Mouse (Mus musculus) heart, adult 2 months (tissue): ENCODE results near the gene Map3k12. TPM values are rescaled to one million over a fixed set of nuclear protein-coding genes. Genes with fewer than 3 reads are reported as not detected.

Experiments used
- DNase-seq, 2 experiments: peaks; one replicate each; pipeline ENCODE4 v3.0.0; 2021
- H3K27ac ChIP-seq: fragments of 200-600 bp; 2 replicates; pipeline ENCODE4 v1.8.1; 2022
- H3K27me3 ChIP-seq: fragments of 200-500 bp; 2 replicates; pipeline ENCODE4 v1.6.1; 2012; ENCODE audit warnings: mild to moderate bottlenecking, low read length, inconsistent platforms, mixed read lengths; ENCODE audit not compliant: control insufficient read depth, insufficient read depth
- H3K36me3 ChIP-seq: fragments of 200-500 bp; 2 replicates; pipeline ENCODE4 v1.6.1; 2012; ENCODE audit warnings: low read length, inconsistent platforms; ENCODE audit not compliant: control insufficient read depth, insufficient read depth
- H3K4me1 ChIP-seq: fragments of 200-500 bp; 2 replicates; pipeline ENCODE4 v1.6.1; 2011; ENCODE audit warnings: low read length; ENCODE audit not compliant: control insufficient read depth, insufficient read depth
- H3K4me3 ChIP-seq: fragments of 200-600 bp; 2 replicates; pipeline ENCODE4 v1.8.1; 2022
- H3K79me2 ChIP-seq: fragments of 200-500 bp; replicated peaks from 2 replicates; pipeline ENCODE4 v1.6.1; 2012; ENCODE audit warnings: mild to moderate bottlenecking, inconsistent platforms, low read length, moderate library complexity, mixed read lengths; ENCODE audit not compliant: control insufficient read depth, insufficient read depth
- H3K9ac ChIP-seq: fragments of 200-500 bp; 2 replicates; pipeline ENCODE4 v1.6.1; 2012; ENCODE audit warnings: low read depth, mild to moderate bottlenecking, control low read depth, inconsistent platforms, low read length, mixed read lengths
- CTCF ChIP-seq: fragments of 200-600 bp; IDR thresholded peaks from 2 replicates; pipeline ENCODE4 v1.8.1; 2022; ENCODE audit warnings: antibody characterized with exemption, mild to moderate bottlenecking, moderate library complexity
- EP300 ChIP-seq: fragments of 200-500 bp; IDR thresholded peaks from 2 replicates; pipeline ENCODE4 v1.6.1; 2011; ENCODE audit warnings: low read depth, low read length, control low read depth; ENCODE audit not compliant: insufficient read depth
- POLR2A ChIP-seq: fragments of 200-500 bp; IDR thresholded peaks from 2 replicates; pipeline ENCODE4 v1.6.1; 2011; ENCODE audit warnings: mild to moderate bottlenecking, low read depth, low read length, control low read depth; ENCODE audit not compliant: insufficient read depth
- WGBS: fragments of 180-500 bp; shearing (Covaris S2); methylation state at CpG from one replicate; pipeline ENCODE4 v1.1.7; 2018; 5-methylcytosine and 5-hydroxymethylcytosine counted together
- intact Hi-C: fragments of 180-260 bp; cut with DNase I; formaldehyde crosslinking; loops from one replicate; pipeline ENCODE4 v1.15.1; 2025
- polyA plus RNA-seq: library from polyadenylated mRNA; depleted of rRNA; stranded (reverse); fragments of >200 nt; gene quantifications from 2 replicates; pipeline ENCODE4 v1.2.3, GENCODE M21; 2012
- total RNA-seq, 2 experiments: library from RNA; stranded (reverse); gene quantifications; 2 replicates each; pipeline ENCODE4 v1.2.3; 2021

Gene Map3k12
- total and polyA plus RNA-seq, 3 experiments = 2.1 to 4.1 (median 2.4) TPM

DNA sequence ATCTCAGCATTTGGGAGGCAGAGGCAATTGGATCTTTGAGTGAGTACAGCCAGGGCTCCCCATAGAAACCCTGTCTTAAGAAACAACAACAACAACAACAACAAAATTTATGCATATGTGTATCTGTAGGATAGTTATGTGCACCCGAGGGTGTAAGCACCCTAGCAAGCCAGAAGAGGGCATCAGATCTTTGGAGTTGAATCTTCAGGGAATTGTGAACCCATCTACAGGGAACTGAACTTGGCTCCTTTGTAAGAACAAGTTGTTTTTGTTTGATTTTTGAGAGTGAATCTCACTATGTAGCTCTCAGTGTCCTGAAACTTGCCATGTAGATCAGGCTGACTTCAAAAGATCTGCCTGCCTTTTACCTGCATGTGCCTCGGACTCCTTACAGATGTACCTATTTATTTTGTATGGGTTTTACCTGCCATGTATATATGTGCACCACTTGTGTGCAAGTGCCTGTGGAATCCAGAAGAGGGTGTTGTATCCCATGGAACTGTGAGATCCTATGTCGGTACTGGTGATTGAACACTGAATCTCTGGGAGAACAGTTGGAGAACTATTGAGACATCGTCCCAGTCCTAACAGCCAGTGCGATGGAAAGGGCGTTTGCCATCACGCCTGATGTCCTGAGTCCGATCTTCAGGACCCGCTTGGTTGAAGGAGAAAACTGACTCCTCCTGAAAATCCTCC lies 48.0 kb downstream of the Map3k12 start:
- intact Hi-C loops = no loop called here

GRCm38 (mm10) chr15:102463666-102464065 lies 53.2 kb downstream of the Map3k12 start:
- intact Hi-C loops = no loop called here
- H3K4me1 ChIP-seq = peaks cover 4% of the 10 kb centered on the region; the same call in 1 of the 2 replicates
- no peaks in the 10 kb centered on the region for H3K27me3 ChIP-seq
- no peak overlapping the region for H3K4me3 ChIP-seq
- no peak overlapping the region for H3K27ac ChIP-seq
- DNase-seq = no peak
- no peaks in the 10 kb centered on the region for H3K36me3 ChIP-seq
- H3K79me2 ChIP-seq = no peaks in the 10 kb centered on the region
- TF ChIP-seq CTCF (peak; percentile 56), EP300 (no peak)
- no peak overlapping the region for H3K9ac ChIP-seq

More for the DNA sequence above, 48.0 kb downstream of the Map3k12 start:
- H3K27me3 ChIP-seq = no peaks in the 10 kb centered on the region
- H3K36me3 ChIP-seq = peaks cover 17% of the 10 kb centered on the region
- 96% methylated on average over 9 of the region's 9 CpGs for WGBS
- no peak overlapping the region for H3K4me3 ChIP-seq
- TF ChIP-seq CTCF (0 out of 2 replicates have a peak, but pooled peaks have one; percentile 6), EP300 (no peak), POLR2A (no peak)
- H3K79me2 ChIP-seq = no peaks in the 10 kb centered on the region; the same call in 1 of the 2 replicates
- H3K27ac ChIP-seq = no peak overlapping the region
- H3K4me1 ChIP-seq = peaks cover 8% of the 10 kb centered on the region
- no peak overlapping the region for H3K9ac ChIP-seq
- DNase-seq = no peak

GRCm38 (mm10) chr15:102461430-102462075 lies 55.3 kb downstream of the Map3k12 start:
- 64% methylated on average over 9 of the region's 9 CpGs for WGBS
- no peak for DNase-seq
- no peak overlapping the region for H3K9ac ChIP-seq
- TF ChIP-seq EP300 (no peak), CTCF (no peak), POLR2A (no peak)
- intact Hi-C loops = no loop called here
- H3K79me2 ChIP-seq = no peaks in the 10 kb centered on the region
- H3K4me3 ChIP-seq = no peak overlapping the region
- H3K36me3 ChIP-seq = no peaks in the 10 kb centered on the region
- H3K27me3 ChIP-seq = no peaks in the 10 kb centered on the region
- peak overlapping the region; percentile 80 for H3K27ac ChIP-seq
- H3K4me1 ChIP-seq = peaks cover 7% of the 10 kb centered on the region; the same call in 1 of the 2 replicates

- Histone ChIP-seq H3K4me3 (peak overlapping the region; percentile 7; the same call in 1 of the 2 replicates), H3K27ac (peak overlapping the region; percentile 80), H3K9ac (no peak overlapping the region; the same call in 1 of the 2 replicates), H3K36me3 (no peaks in the 10 kb centered on the region), H3K4me1 (peaks cover 7% of the 10 kb centered on the region; the same call in 1 of the 2 replicates), H3K79me2 (no peaks in the 10 kb centered on the region), H3K27me3 (no peaks in the 10 kb centered on the region)
- 35% methylated on average over 4 of the region's 4 CpGs for WGBS
- DNase-seq = no peak
- TF ChIP-seq POLR2A = no peak
- intact Hi-C loops = no loop called here
Measured at GRCm38 (mm10) chr15:102460971-102461370, 55.9 kb downstream of the Map3k12 start.

DNA sequence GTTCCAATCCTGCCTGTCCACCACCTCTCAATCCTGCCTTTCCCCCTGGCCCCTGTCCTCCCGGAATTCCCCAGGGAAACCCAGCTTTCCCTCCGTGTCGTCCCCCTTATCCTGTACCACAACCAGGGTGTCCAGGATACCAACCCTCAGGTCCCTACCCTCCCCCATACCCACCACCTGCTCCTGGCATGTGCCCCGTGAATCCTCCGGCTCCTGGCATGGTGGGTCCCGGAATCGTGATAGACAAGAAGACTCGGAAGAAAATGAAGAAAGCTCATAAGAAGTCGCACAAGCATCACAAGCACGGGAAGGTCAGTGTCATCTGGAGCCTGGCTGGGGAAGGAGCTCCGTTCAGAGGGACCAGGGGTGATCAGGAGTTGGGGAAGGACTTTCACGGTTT lies 56.5 kb downstream of the Map3k12 start:
- Histone ChIP-seq H3K36me3 (no peaks in the 10 kb centered on the region), H3K27me3 (no peaks in the 10 kb centered on the region), H3K79me2 (no peaks in the 10 kb centered on the region), H3K4me3 (peak overlapping the region; percentile 59), H3K9ac (peak overlapping the region; percentile 56), H3K27ac (peak overlapping the region; percentile 80), H3K4me1 (peaks cover 7% of the 10 kb centered on the region; the same call in 1 of the 2 replicates)
- intact Hi-C loops = no loop called here
- TF ChIP-seq EP300 (no peak), POLR2A (no peak), CTCF (no peak)
- DNase-seq = peak; percentile 10 to 42
- WGBS = 48% methylated on average over 12 of the region's 12 CpGs

- TF ChIP-seq EP300 (no peak), POLR2A (no peak), CTCF (no peak)
- WGBS = 23% methylated on average over 5 of the region's 5 CpGs
- Histone ChIP-seq H3K36me3 (no peaks in the 10 kb centered on the region), H3K27ac (peak overlapping the region; percentile 80), H3K79me2 (no peaks in the 10 kb centered on the region), H3K9ac (peak overlapping the region; percentile 56), H3K27me3 (no peaks in the 10 kb centered on the region), H3K4me3 (peak overlapping the region; percentile 59), H3K4me1 (peaks cover 7% of the 10 kb centered on the region; the same call in 1 of the 2 replicates)
- intact Hi-C loops = no loop called here
- DNase-seq = peak in 1 of 2 experiments; percentile 13
Measured at GRCm38 (mm10) chr15:102459847-102460246, 57.0 kb downstream of the Map3k12 start.
